Mouse (Mus musculus) testis, adult 2 months (tissue): ENCODE measurements at regions not wholly inside any gene's neighbourhood (a gene's known extent, or its start where the extent isn't known, plus 50 kb on each side); places are given as distances from the start of the nearest gene placed in this dataset.

ENCODE experiments used
- H3K27ac ChIP-seq: fragments of 200-500 bp; 2 replicates; pipeline ENCODE4 v1.5.1; 2012; ENCODE audit warnings: low read depth, low read length; ENCODE audit not compliant: control insufficient read depth, insufficient read depth
- H3K27me3 ChIP-seq: fragments of 200-500 bp; 2 replicates; pipeline ENCODE4 v1.6.1; 2012; ENCODE audit warnings: mild to moderate bottlenecking, low read length, moderate library complexity; ENCODE audit not compliant: control insufficient read depth, insufficient read depth
- H3K36me3 ChIP-seq: fragments of 200-500 bp; 2 replicates; pipeline ENCODE4 v1.6.1; 2012; ENCODE audit warnings: mild to moderate bottlenecking, low read length; ENCODE audit not compliant: control insufficient read depth, insufficient read depth
- H3K4me1 ChIP-seq: fragments of 200-500 bp; 2 replicates; pipeline ENCODE4 v1.6.1; 2012; ENCODE audit warnings: low read length; ENCODE audit not compliant: control insufficient read depth, insufficient read depth
- H3K4me3 ChIP-seq: fragments of 200-500 bp; 2 replicates; pipeline ENCODE4 v1.5.1; 2012; ENCODE audit warnings: low read depth, mild to moderate bottlenecking, low read length, moderate library complexity, mixed read lengths; ENCODE audit not compliant: control insufficient read depth
- CTCF ChIP-seq: fragments of 200-500 bp; IDR thresholded peaks from 2 replicates; pipeline ENCODE4 v1.5.1; 2012; ENCODE audit warnings: low read depth, mild to moderate bottlenecking, inconsistent platforms, low read length, moderate library complexity; ENCODE audit not compliant: control insufficient read depth, insufficient read depth, insufficient replicate concordance
- POLR2A ChIP-seq: fragments of 200-500 bp; IDR thresholded peaks from 2 replicates; pipeline ENCODE4 v1.6.1; 2012; ENCODE audit warnings: low read depth, mild to moderate bottlenecking, inconsistent platforms, low read length, moderate library complexity; ENCODE audit not compliant: control insufficient read depth

- Histone ChIP-seq H3K27me3 (no peaks in the 10 kb centered on the region), H3K4me1 (peaks cover 5% of the 10 kb centered on the region), H3K36me3 (no peaks in the 10 kb centered on the region), H3K27ac (no peak overlapping the region), H3K4me3 (no peak overlapping the region)
- TF ChIP-seq POLR2A (no peak), CTCF (no peak)
Measured at GRCm38 (mm10) chr9:116227738-116228137, 52.6 kb upstream of the Tgfbr2 start.
